Mouse (Mus musculus) stomach, embryonic 16.5 days (tissue): ENCODE measurements around the gene Vmn2r1. TPM values are rescaled to one million over a fixed set of nuclear protein-coding genes. Genes with fewer than 3 reads are reported as not detected.
A peak's percentile ranks its signal among the peaks of the same experiment; 100 is the strongest.

Experiments
- ATAC-seq: fragments of 200-750 bp; cut with Nextera tagmentation; 2 replicates; pipeline ENCODE4 v1.8.0; 2017; ENCODE audit warnings: moderate number of reproducible peaks, moderate TSS enrichment; ENCODE audit not compliant: insufficient read depth, low FRiP score
- H3K27ac ChIP-seq: fragments of 300-500 bp; sonication (generic); 2 replicates; pipeline ENCODE4 v1.5.1; 2014; ENCODE audit warnings: low read length
- H3K27me3 ChIP-seq: fragments of 300-500 bp; sonication (generic); 2 replicates; pipeline ENCODE4 v1.6.1; 2014; ENCODE audit warnings: low read length, control low read depth, mixed read lengths; ENCODE audit not compliant: control insufficient read depth, insufficient read depth
- H3K36me3 ChIP-seq: fragments of 300-500 bp; sonication (generic); 2 replicates; pipeline ENCODE4 v1.6.1; 2014; ENCODE audit warnings: low read length; ENCODE audit not compliant: control insufficient read depth, insufficient read depth
- H3K4me1 ChIP-seq: fragments of 300-500 bp; sonication (generic); 2 replicates; pipeline ENCODE4 v1.6.1; 2014; ENCODE audit warnings: low read length, control low read depth, mixed read lengths; ENCODE audit not compliant: control insufficient read depth, insufficient read depth
- H3K4me2 ChIP-seq: fragments of 300-500 bp; sonication (generic); 2 replicates; pipeline ENCODE4 v1.6.1; 2014; ENCODE audit warnings: low read depth, low read length, mixed read lengths
- H3K4me3 ChIP-seq: fragments of 300-500 bp; sonication (generic); replicated peaks from 2 replicates; pipeline ENCODE4 v1.5.1; 2014; ENCODE audit warnings: mild to moderate bottlenecking, low read length
- H3K9ac ChIP-seq: fragments of 300-500 bp; sonication (generic); 2 replicates; pipeline ENCODE4 v1.6.1; 2014; ENCODE audit warnings: low read length
- H3K9me3 ChIP-seq: fragments of 300-500 bp; sonication (generic); replicated peaks from 2 replicates; pipeline ENCODE4 v1.6.1; 2016; ENCODE audit warnings: low read length, control low read depth; ENCODE audit not compliant: control insufficient read depth
- WGBS: fragments of 180-500 bp; shearing (Covaris S2); extraction: QIAGEN DNeasy Blood & Tissue Kit; methylation state at CpG from one replicate; pipeline ENCODE4 v1.1.7; 2014; 5-methylcytosine and 5-hydroxymethylcytosine counted together
- polyA plus RNA-seq: library from polyadenylated mRNA; unstranded; fragments of >200 nt; fragmentation: Nextera tagmentation; extraction: Ambion mirVana; gene quantifications from 2 replicates; pipeline ENCODE4 v1.2.1, GENCODE M21; 2015

Vmn2r1 gene
- 0.02 and 0.06 TPM in 2 replicates for polyA plus RNA-seq

DNA sequence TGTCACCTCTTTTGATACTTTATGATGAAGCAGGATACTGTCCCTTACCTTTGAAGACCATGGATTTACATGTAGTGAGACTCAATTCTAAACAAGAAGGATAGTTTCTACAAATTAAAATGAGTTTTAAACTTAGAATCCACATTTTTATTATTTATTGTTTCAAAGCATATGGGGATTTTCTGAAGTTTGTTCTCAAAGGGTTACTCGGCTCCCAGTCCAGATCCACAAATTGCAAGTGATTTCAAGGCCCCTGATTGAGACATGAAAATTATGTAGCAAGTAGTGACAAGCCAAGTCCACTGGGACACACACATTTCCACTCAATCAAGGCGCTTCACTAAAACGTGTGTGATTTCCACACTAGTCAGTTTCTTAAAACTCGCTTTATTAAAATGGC lies at the start of gene Vmn2r1:
Vmn2r1 (plus strand) TSS at position 301 of the 400 bp plus-strand sequence.
- no peak for ATAC-seq
- Histone ChIP-seq H3K36me3 (no peaks in the 10 kb centered on the region), H3K9ac (no peak within 1 kb of the TSS), H3K27ac (no peak within 1 kb of the TSS), H3K4me3 (no peak within 1 kb of the TSS), H3K9me3 (no peaks in the 10 kb centered on the region), H3K4me1 (no peaks in the 10 kb centered on the region), H3K4me2 (no peak within 1 kb of the TSS), H3K27me3 (no peaks in the 10 kb centered on the region)
- WGBS: 81% methylated on average over 4 of the region's 4 CpGs

- H3K9me3 ChIP-seq: no peaks in the 10 kb centered on the region
- no peaks in the 10 kb centered on the region for H3K36me3 ChIP-seq
- H3K27ac ChIP-seq: no peak overlapping the region
- no peaks in the 10 kb centered on the region for H3K4me1 ChIP-seq
- 61% methylated on average over 7 of the region's 7 CpGs for WGBS
- no peak overlapping the region for H3K9ac ChIP-seq
- no peaks in the 10 kb centered on the region for H3K27me3 ChIP-seq
- ATAC-seq: no peak
- no peak overlapping the region for H3K4me3 ChIP-seq
- H3K4me2 ChIP-seq: no peak overlapping the region
These were observed 43.1 kb upstream of the Vmn2r1 start for GRCm38 (mm10) chr3:64038136-64038841.

DNA sequence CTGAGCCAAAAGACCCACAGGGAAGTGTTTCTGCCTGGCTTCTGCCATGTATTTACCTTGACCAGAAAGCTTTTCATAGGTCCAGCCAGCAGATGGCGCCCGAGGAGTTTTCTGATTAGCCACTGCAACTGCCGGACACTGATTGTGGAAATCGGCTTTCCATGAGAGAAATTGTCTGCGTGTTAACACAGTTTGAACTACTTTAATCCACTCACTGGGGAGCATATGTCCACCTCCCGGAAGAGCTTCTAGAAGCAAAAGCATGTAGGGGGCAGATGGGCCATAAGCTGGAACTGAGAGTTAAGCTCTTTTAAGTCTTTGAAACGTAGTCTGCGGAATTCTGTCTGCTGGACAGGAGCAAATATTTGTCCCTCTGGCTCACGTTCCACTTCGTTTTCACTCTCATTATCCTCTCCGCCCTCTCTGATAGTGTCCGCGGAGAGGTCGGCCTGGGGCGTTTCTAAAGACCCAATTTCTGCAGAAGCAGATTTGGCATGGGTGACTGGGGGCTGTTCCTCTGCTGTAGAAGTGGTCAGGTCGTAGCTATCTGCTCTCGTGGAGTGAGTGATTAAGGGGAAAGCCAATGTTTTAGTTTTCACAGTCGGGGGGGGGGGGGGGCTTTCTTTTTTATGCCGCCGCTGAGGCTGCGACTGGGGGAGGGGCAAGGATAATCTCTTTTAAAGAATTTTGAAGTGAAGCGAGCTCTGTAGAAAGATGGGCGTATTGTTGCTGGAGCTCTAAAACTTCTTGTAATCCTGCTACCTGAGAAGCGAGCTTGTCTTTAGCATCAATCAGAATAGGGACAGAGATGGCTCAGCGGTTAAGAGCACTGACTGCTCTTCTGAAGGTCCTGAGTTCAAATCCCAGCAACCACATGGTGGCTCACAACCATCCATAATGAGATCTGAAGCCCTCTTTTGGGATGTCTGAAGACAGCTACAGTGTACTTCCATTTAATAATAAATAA lies 41.2 kb upstream of the Vmn2r1 start:
- peak; percentile 66; the same call in 1 of the 2 replicates for ATAC-seq
- H3K27ac ChIP-seq: no peak overlapping the region

DNA sequence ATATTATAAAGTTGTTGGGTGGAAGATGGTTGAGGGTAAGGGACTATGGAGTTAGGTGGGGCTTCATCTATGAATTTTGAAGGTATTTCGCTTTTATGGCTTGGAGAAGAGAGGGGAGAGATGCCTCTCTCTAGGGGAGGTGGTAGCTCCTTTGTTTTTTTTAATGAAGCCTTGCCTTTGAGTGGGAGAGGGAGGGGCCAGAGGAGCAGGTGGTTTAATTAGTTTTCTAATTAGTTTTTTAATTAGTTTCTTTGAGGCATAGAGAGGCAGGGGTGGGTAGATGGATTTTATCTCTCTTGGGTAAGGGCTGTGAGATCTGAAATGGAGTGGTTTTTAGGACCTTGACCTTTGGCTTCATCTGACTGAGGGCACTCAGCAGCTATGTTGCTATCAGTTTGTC lies 31.4 kb downstream of the Vmn2r1 start:
- 84% methylated on average over 1 of the region's 1 CpGs for WGBS
- no peaks in the 10 kb centered on the region for H3K9me3 ChIP-seq
- H3K9ac ChIP-seq: no peak overlapping the region
- no peaks in the 10 kb centered on the region for H3K4me1 ChIP-seq
- no peak overlapping the region for H3K4me3 ChIP-seq
- no peaks in the 10 kb centered on the region for H3K36me3 ChIP-seq
- H3K27me3 ChIP-seq: no peaks in the 10 kb centered on the region
- no peak for ATAC-seq
- H3K4me2 ChIP-seq: no peak overlapping the region
- H3K27ac ChIP-seq: no peak overlapping the region

More for the DNA sequence above, 41.2 kb upstream of the Vmn2r1 start:
- Histone ChIP-seq H3K4me3 (peak overlapping the region; percentile 54), H3K9me3 (no peaks in the 10 kb centered on the region), H3K36me3 (no peaks in the 10 kb centered on the region), H3K27me3 (no peaks in the 10 kb centered on the region), H3K9ac (peak overlapping the region; percentile 71), H3K4me2 (peak overlapping the region; percentile 70), H3K4me1 (no peaks in the 10 kb centered on the region)
- WGBS: 9% methylated on average over 25 of the region's 25 CpGs

- no peak overlapping the region for H3K4me2 ChIP-seq
These were observed 32.2 kb downstream of the Vmn2r1 start for GRCm38 (mm10) chr3:64113352-64114046.

DNA sequence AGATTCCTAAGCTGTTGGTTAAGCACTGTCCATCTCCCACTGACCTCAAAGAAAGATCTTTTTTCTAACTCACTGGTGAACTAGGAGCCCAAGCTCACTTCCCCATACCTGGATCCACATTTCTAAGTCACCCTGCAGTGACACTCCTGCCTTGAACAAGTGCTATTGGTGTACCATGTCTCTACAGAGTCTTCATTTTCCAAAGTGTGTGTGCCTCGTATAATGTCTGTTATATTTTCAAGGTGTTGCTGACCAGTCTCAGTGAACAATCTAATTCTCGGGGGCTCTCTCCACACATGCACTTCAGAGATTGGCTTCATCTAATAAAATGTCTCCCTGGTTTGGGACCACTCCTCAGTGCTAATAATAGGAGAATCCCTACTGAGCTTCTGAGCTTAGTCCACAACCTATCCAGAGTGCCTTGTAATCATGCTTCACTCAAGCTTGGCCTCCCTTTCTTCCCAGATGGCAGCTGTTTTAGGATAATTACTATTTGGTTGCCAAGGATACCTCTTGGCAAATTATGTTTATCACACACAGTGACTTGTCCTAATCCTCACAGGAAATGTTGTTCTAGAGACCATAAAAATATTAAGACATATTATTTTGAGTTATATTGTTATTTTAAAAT lies 60.6 kb downstream of the Vmn2r1 start, which contains the start of gene Vmn2r2:
Vmn2r2 (minus strand) TSS at position 51 of the 631 bp plus-strand sequence.
- H3K27me3 ChIP-seq: no peaks in the 10 kb centered on the region
- WGBS: 89% methylated on average over 2 of the region's 2 CpGs

More at GRCm38 (mm10) chr3:64113352-64114046, 32.2 kb downstream of the Vmn2r1 start:
- no peaks in the 10 kb centered on the region for H3K27me3 ChIP-seq
- no peak overlapping the region for H3K27ac ChIP-seq
- WGBS: 79% methylated on average over 11 of the region's 11 CpGs
- no peak for ATAC-seq
- no peak overlapping the region for H3K4me3 ChIP-seq
- H3K9me3 ChIP-seq: no peaks in the 10 kb centered on the region
- H3K9ac ChIP-seq: no peak overlapping the region
- no peaks in the 10 kb centered on the region for H3K4me1 ChIP-seq
- no peaks in the 10 kb centered on the region for H3K36me3 ChIP-seq

More for the DNA sequence above, 60.6 kb downstream of the Vmn2r1 start, which contains the start of gene Vmn2r2:
- H3K36me3 ChIP-seq: no peaks in the 10 kb centered on the region
- no peak within 1 kb of the TSS for H3K4me3 ChIP-seq
- no peak within 1 kb of the TSS for H3K4me2 ChIP-seq
- no peaks in the 10 kb centered on the region for H3K4me1 ChIP-seq
- ATAC-seq: no peak
- H3K9me3 ChIP-seq: no peaks in the 10 kb centered on the region
- H3K27ac ChIP-seq: no peak within 1 kb of the TSS
- no peak within 1 kb of the TSS for H3K9ac ChIP-seq

Other genes with a start within 250 kb of the Vmn2r1 start
- gene Plch1, start 182.1 kb upstream of the Vmn2r1 start, polyA plus RNA-seq: 7.4 and 7.6 TPM in 2 replicates
- 6.1 and 6.4 TPM in 2 replicates for gene E130311K13Rik, start 152.1 kb upstream of the Vmn2r1 start, polyA plus RNA-seq
- gene Slc33a1, start 116.8 kb upstream of the Vmn2r1 start, polyA plus RNA-seq: 24.2 and 24.3 TPM in 2 replicates
- gene Gmps, start 105.4 kb upstream of the Vmn2r1 start, polyA plus RNA-seq: 35.3 and 36.7 TPM in 2 replicates
- gene Vmn2r2, start 60.4 kb downstream of the Vmn2r1 start, polyA plus RNA-seq: not detected in 2 replicates
- gene Vmn2r3, start 208.2 kb downstream of the Vmn2r1 start, polyA plus RNA-seq: not detected in 2 replicates